Mouse (Mus musculus): ENCODE results near the gene Cdc42.
A peak's percentile ranks its signal among the peaks of the same experiment; 100 is the strongest.

The Cdc42 gene

DNA sequence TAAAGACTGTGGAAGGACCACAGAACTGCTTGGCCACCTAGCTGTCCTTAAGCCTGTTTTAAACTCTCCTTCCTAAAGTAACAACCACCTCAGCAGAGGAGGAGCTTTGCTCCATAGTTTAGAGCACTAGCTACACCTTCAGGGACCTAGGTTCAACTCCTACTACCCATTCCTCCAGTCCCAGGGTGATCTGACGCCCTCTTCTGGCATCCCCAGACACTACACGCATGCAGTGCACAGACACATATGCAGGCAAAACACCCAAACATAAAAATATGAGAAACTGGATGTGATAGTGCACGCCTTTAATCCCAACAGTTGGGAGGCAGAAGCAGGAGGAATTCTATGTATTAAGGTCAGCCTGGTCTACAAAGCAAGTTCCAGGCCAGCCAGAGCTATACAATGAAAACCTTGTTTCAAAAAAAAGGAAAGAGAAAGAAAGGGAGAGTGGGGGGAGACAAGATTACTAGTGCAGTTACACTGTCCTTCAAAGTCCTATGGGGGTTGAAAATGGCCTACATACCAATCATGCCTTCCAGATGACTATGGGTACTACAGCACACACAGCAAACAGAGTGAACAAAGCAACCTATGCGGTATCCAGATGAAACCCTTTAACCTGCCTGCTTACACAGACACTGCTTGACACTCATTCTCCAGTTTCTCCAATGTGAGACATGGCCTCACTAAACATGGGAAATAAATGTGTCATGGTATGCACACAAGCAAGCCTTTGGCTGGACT lies 41.3 kb downstream of the Cdc42 start:
- no peak for DNase-seq (ENCODE audit: low read depth, low spot score)

DNA sequence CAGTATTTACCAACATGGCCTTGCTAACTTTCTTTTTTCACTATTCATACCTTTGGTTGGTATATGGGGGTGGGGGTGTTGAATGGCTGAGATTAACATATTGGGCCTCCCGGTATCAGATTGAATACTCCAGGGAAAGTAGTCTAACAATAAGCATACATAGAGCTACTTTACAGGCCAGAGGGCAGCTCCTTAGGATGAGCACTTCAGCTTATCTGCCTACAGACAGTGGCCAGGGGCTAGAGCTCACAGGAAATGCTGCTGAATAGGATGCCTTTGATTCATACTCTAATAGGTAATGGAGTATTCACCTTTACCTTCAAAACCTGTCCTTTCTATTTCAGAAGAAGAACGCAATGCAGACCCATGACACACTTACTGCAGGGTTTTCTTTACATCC lies 42.5 kb downstream of the Cdc42 start:
- no peak for DNase-seq (ENCODE audit: low read depth, low spot score)

DNA sequence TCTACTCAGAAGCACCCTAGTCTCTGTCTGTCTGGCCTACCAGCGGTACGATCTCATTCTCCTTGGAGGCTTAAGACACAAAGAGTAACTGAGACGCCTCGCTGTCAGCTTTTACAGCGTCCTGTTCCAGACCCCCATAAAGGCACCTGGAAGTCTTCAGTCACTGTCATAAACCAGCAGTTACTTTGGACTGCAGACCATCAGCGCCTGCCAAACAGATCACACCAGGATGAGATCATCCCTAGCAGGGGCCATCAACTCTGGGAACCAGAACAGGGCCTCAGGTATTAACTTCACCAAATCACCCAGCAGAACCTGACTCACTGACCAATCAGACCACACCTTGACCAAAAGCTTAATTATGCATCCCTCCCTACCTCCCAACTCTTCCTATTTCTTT lies 43.0 kb downstream of the Cdc42 start:
- no peak for DNase-seq (ENCODE audit: low read depth, low spot score)

- DNase-seq (ENCODE audit: low read depth, low spot score): no peak
Measured at GRCm38 (mm10) chr4:137313511-137313910, 44.0 kb downstream of the Cdc42 start.

GRCm38 (mm10) chr4:137308377-137308776 lies 49.1 kb downstream of the Cdc42 start:
- no peak for DNase-seq (ENCODE audit: low read depth, low spot score)

- DNase-seq (ENCODE audit: low read depth, low spot score): no peak
Measured at GRCm38 (mm10) chr4:137306991-137307706, 50.4 kb downstream of the Cdc42 start.

- DNase-seq (ENCODE audit: low read depth, low spot score): no peak
Measured at GRCm38 (mm10) chr4:137306577-137306888, 51.0 kb downstream of the Cdc42 start.

DNA sequence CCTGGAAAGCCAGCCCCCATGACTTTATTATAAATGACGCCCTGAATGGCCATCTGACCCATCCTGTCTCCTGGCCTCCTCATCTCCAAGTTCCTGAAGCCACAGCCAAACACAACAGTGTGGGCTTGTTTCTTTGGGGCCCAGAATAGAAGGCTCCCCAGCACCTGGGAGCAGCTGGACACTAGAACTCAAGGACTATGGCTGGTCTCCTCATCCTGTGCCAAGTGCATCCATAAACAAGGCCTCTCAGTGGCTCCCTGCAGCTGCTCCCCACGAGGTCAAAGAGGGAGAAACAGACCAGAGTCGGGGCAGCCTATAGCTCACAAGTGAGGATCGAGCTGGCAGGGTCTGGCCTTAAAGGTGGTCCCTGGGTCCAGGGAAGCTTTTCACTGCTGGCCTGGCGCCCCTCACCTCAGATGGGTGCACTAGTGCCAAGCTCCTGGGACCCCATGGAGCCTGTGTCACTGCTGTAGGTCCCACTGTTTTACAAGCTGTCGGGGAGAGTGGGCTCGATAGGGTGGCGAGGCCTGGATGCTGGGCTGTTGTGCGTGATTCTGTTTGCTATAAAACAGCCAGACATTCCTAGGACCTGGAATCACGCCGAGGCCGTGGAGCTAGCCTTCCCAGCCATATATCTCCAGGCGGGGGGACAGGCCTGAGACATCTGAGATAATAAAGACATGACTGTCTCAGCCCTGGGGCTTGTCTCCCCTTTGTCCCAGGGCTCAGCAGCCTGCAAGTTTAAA lies 51.5 kb downstream of the Cdc42 start:
- DNase-seq (ENCODE audit: low read depth, low spot score): no peak

DNA sequence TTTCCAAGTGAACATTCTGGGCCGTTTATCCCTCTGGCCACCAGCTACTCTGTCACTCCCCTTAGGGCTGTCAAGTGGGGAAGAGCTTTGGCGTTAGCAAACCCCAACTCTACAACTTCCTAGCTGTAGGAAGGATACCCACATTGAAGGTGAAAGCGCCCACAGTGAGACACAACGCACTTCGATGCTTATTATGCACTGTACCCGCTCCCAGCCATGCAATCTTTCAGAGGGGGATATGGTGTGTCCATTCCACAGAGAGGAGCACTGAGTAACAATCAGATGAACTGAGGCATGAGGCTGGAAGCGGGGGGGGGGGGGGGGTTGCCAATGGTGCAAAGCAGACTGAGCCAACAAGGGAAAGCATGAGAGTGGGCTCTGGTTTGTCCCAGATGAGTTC lies 52.5 kb downstream of the Cdc42 start:
- DNase-seq (ENCODE audit: low read depth, low spot score): no peak

GRCm38 (mm10) chr4:137304106-137304505 lies 53.4 kb downstream of the Cdc42 start:
- DNase-seq (ENCODE audit: low read depth, low spot score): no peak

DNA sequence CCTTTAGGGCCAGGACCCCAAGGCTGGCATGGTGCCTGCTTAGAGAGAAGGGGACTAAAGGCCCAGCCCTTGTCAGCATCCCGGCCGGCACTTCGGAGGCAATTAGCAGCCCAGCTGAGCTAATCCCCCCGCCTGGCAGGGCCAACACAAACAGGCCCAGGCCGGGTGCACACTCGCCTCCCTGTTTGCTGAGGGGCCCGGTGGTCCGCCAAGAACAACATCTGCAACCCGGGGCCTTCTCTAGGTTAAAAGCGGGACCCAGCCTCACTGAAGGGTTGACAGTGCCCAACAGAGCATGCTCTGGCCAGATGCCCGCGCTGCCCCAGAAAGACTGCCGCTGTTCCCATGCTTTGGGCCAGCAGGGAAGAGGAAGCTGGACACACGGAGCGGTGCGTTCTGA lies 55.9 kb downstream of the Cdc42 start:
- no peak for DNase-seq (ENCODE audit: low read depth, low spot score)

DNA sequence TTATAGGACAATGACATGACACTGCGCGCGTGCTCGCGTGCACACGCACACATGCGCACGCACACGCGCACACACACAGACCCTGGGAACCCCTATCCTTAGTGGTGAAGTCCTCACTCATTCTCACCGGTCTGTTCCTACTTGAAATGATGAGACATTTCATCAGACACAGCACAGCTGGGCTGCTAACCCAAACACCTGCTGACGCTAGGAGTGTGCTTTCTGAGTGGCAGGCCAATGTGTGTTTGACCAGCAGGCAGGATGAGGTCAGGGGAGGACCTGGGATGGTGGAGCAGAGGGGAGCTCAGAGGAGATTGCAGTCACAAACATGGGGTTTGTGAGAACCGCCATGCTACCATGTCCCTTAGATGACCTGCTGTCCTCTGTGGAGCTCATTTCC lies 57.3 kb downstream of the Cdc42 start:
- DNase-seq (ENCODE audit: low read depth, low spot score): no peak

GRCm38 (mm10) chr4:137298406-137298805 lies 59.1 kb downstream of the Cdc42 start:
- DNase-seq (ENCODE audit: low read depth, low spot score): no peak

GRCm38 (mm10) chr4:137297611-137298010 lies 59.9 kb downstream of the Cdc42 start:
- DNase-seq (ENCODE audit: low read depth, low spot score): peak; percentile 62

- DNase-seq (ENCODE audit: low read depth, low spot score): peak; percentile 65
Measured at GRCm38 (mm10) chr4:137294951-137295350, 62.6 kb downstream of the Cdc42 start.

DNA sequence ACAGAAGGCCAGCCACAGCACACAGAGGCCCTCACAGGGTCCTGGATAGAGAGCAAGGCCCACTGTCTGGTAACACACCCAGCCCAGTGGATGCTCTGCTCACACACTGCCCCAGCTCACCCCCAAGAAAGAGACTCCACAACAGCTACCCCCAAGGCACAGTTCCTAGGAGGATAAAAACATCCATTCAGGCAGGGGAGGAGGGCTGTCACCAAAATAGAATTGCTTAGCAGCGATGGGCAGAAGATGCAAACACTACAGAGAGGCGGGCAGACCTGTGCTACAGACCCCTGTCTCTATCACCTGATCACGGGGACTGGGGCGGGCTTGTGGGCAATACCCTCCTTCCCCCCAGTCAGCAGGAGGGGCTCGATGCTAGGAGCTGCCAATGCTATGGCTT lies 63.0 kb downstream of the Cdc42 start:
- DNase-seq (ENCODE audit: low read depth, low spot score): no peak

DNA sequence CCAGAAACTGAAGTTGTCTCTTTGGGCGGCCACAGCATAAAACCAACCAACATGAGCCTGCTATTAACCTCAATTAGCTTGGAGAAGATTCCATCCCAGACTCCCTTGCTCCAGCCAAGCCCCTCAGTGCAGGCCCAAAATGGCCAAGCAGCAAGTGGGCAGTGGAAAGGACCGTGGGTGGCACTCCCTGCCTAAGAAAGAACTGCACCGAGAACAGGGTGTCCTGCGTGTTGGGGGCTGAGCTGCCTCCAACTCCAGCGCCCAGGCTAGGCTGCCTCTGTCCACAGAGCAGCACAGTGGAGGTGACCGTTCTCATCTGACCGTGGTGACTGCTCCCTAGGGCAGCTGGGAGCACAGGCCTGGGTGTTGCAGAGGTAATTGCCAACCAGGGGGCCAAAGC lies 63.5 kb downstream of the Cdc42 start:
- DNase-seq (ENCODE audit: low read depth, low spot score): no peak

- DNase-seq (ENCODE audit: low read depth, low spot score): no peak
Measured at GRCm38 (mm10) chr4:137292625-137293024, 64.9 kb downstream of the Cdc42 start.

DNA sequence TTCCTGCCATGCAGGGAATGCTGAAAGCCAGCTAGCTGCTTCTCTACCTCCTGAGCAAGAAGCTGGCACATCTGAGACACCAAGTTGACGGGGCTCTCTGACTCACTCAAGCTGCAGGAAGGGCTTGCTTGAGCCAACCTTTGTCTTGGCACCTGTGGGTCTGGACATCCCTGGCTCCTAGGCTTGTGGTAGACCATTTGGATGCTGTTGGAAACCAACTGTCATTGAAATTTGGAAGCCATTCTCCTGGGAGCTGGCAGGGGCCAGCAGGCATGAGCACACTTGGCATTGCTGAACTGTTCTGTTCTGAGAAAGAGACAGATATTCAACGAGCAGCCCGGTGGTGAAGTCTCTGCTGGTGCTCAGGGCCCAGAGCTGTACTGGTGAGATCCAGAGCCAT lies 67.3 kb downstream of the Cdc42 start:
- DNase-seq (ENCODE audit: low read depth, low spot score): no peak

- DNase-seq (ENCODE audit: low read depth, low spot score): no peak
Measured at GRCm38 (mm10) chr4:137289701-137290100, 67.8 kb downstream of the Cdc42 start.

- no peak for DNase-seq (ENCODE audit: low read depth, low spot score)
Measured at GRCm38 (mm10) chr4:137287818-137288217, 69.7 kb downstream of the Cdc42 start.

GRCm38 (mm10) chr4:137287206-137287605 lies 70.3 kb downstream of the Cdc42 start:
- no peak for DNase-seq (ENCODE audit: low read depth, low spot score)

DNA sequence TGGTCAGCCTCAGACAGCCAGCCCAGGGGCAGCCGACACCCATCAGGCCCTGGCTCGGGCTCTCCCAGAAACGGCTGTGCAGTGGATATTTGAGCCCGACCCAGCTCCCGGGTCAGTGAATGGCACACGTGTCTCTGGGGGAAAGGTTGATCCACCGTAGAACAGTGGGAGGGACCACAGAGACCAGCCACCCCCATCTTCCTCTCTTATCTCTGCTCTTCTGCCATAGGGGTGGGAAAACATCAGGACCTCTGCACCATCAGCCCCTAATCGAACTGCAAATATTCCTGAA lies 70.9 kb downstream of the Cdc42 start:
- DNase-seq (ENCODE audit: low read depth, low spot score): no peak

All from telencephalon, adult 2 months (tissue).